Mouse (Mus musculus) kidney, embryonic 15.5 days (tissue): ENCODE measurements around the gene Dnah7b. TPM values are rescaled to one million over a fixed set of nuclear protein-coding genes. Genes with fewer than 3 reads are reported as not detected.
"Not testable (repeated sequence)": the region's sequence is repeated elsewhere in the genome, so short reads cannot be mapped to it uniquely, and the experiment has no call there.

ENCODE experiments used
- ATAC-seq: fragments of 200-750 bp; cut with Nextera tagmentation; replicated peaks from 2 replicates; pipeline ENCODE4 v1.8.0; 2017; ENCODE audit warnings: moderate TSS enrichment; ENCODE audit not compliant: low FRiP score
- H3K27ac ChIP-seq: fragments of 300-500 bp; sonication (generic); 2 replicates; pipeline ENCODE4 v1.5.1; 2015; ENCODE audit warnings: mild to moderate bottlenecking, inconsistent platforms
- H3K27me3 ChIP-seq: fragments of 300-500 bp; sonication (generic); 2 replicates; pipeline ENCODE4 v1.6.1; 2015; ENCODE audit warnings: inconsistent platforms
- H3K36me3 ChIP-seq: fragments of 300-500 bp; sonication (generic); 2 replicates; pipeline ENCODE4 v1.6.1; 2015; ENCODE audit warnings: inconsistent platforms
- H3K4me1 ChIP-seq: fragments of 300-500 bp; sonication (generic); 2 replicates; pipeline ENCODE4 v1.6.1; 2015; ENCODE audit warnings: inconsistent platforms
- H3K4me2 ChIP-seq: fragments of 300-500 bp; sonication (generic); 2 replicates; pipeline ENCODE4 v1.6.1; 2015; ENCODE audit warnings: moderate library complexity, mild to moderate bottlenecking, inconsistent platforms
- H3K4me3 ChIP-seq: fragments of 300-500 bp; sonication (generic); replicated peaks from 2 replicates; pipeline ENCODE4 v1.5.1; 2015; ENCODE audit warnings: mild to moderate bottlenecking, inconsistent platforms
- H3K9ac ChIP-seq: fragments of 300-500 bp; sonication (generic); 2 replicates; pipeline ENCODE4 v1.6.1; 2015; ENCODE audit warnings: mild to moderate bottlenecking, inconsistent platforms
- H3K9me3 ChIP-seq: fragments of 300-500 bp; sonication (generic); replicated peaks from 2 replicates; pipeline ENCODE4 v1.6.1; 2016; ENCODE audit warnings: inconsistent platforms
- WGBS: fragments of 180-500 bp; shearing (Covaris S2); methylation state at CpG from one replicate; pipeline ENCODE4 v1.1.7; 2015; ENCODE audit warnings: mixed read lengths; 5-methylcytosine and 5-hydroxymethylcytosine counted together
- polyA plus RNA-seq: library from polyadenylated mRNA; unstranded; fragments of >200 nt; fragmentation: Nextera tagmentation; extraction: Ambion mirVana; gene quantifications from 2 replicates; pipeline ENCODE4 v1.2.1, GENCODE M21; 2015

The Dnah7b gene
- polyA plus RNA-seq, 1 experiment from 2014 or later = 1.3 TPM

- H3K4me2 ChIP-seq, H3K9me3 ChIP-seq, H3K36me3 ChIP-seq, H3K4me1 ChIP-seq, H3K4me3 ChIP-seq, H3K27ac ChIP-seq, H3K27me3 ChIP-seq, ATAC-seq, H3K9ac ChIP-seq: not testable (repeated sequence)
- 91% methylated on average over 3 of the region's 3 CpGs for WGBS
Observed at GRCm38 (mm10) chr1:46380641-46381040, 314.5 kb downstream of the Dnah7b start.

- not testable (repeated sequence) for H3K27me3 ChIP-seq, H3K9me3 ChIP-seq, ATAC-seq, H3K4me3 ChIP-seq, H3K9ac ChIP-seq, H3K4me1 ChIP-seq, H3K27ac ChIP-seq, H3K4me2 ChIP-seq, H3K36me3 ChIP-seq
- 72% methylated on average over 3 of the region's 4 CpGs for WGBS
Observed at GRCm38 (mm10) chr1:46394681-46395297, 328.7 kb downstream of the Dnah7b start.

- no peaks in the 10 kb centered on the region for H3K27me3 ChIP-seq
- no peak overlapping the region for H3K27ac ChIP-seq
- no peak overlapping the region for H3K4me2 ChIP-seq
- H3K9ac ChIP-seq = no peak overlapping the region
- no peaks in the 10 kb centered on the region for H3K9me3 ChIP-seq
- no peaks in the 10 kb centered on the region for H3K36me3 ChIP-seq
- no peaks in the 10 kb centered on the region for H3K4me1 ChIP-seq
- H3K4me3 ChIP-seq = no peak overlapping the region
- 78% methylated on average over 6 of the region's 6 CpGs for WGBS
- no peak for ATAC-seq
Observed at GRCm38 (mm10) chr1:46408324-46409115, 342.4 kb downstream of the Dnah7b start.

GRCm38 (mm10) chr1:46414798-46415197 is 348.7 kb downstream of the Dnah7b start:
- H3K4me1 ChIP-seq, H3K36me3 ChIP-seq, H3K4me3 ChIP-seq, H3K9ac ChIP-seq, H3K9me3 ChIP-seq, H3K27me3 ChIP-seq, H3K27ac ChIP-seq, H3K4me2 ChIP-seq, ATAC-seq: not testable (repeated sequence)
- WGBS = 80% methylated on average over 7 of the region's 7 CpGs

GRCm38 (mm10) chr1:46416946-46417345 is 350.8 kb downstream of the Dnah7b start:
- H3K27ac ChIP-seq, H3K4me2 ChIP-seq, H3K9me3 ChIP-seq, H3K27me3 ChIP-seq, ATAC-seq, H3K36me3 ChIP-seq, H3K9ac ChIP-seq, H3K4me1 ChIP-seq, H3K4me3 ChIP-seq: not testable (repeated sequence)
- WGBS = 20% methylated on average over 3 of the region's 3 CpGs

GRCm38 (mm10) chr1:46418966-46419365 is 352.9 kb downstream of the Dnah7b start:
- 73% methylated on average over 4 of the region's 4 CpGs for WGBS
- H3K27me3 ChIP-seq, H3K9ac ChIP-seq, H3K27ac ChIP-seq, ATAC-seq, H3K4me1 ChIP-seq, H3K36me3 ChIP-seq, H3K4me2 ChIP-seq, H3K9me3 ChIP-seq, H3K4me3 ChIP-seq: not testable (repeated sequence)

Other genes with a start within 250 kb of the Dnah7b start
- gene Gm5269, start 176.0 kb upstream of the Dnah7b start, polyA plus RNA-seq = not detected in 2 replicates
- gene Slc40a1, start 139.8 kb upstream of the Dnah7b start, polyA plus RNA-seq = 90.8 and 92.7 TPM in 2 replicates